Mouse (Mus musculus) heart, adult 2 months (tissue): Measurements from ENCODE around the gene Limd1. TPM values are rescaled to one million over a fixed set of nuclear protein-coding genes. Genes with fewer than 3 reads are reported as not detected.

ENCODE experiments used
- DNase-seq, 2 experiments: peaks; one replicate each; pipeline ENCODE4 v3.0.0; 2021
- H3K27ac ChIP-seq: fragments of 200-600 bp; 2 replicates; pipeline ENCODE4 v1.8.1; 2022
- H3K27me3 ChIP-seq: fragments of 200-500 bp; 2 replicates; pipeline ENCODE4 v1.6.1; 2012; ENCODE audit warnings: mild to moderate bottlenecking, low read length, inconsistent platforms, mixed read lengths; ENCODE audit not compliant: control insufficient read depth, insufficient read depth
- H3K36me3 ChIP-seq: fragments of 200-500 bp; 2 replicates; pipeline ENCODE4 v1.6.1; 2012; ENCODE audit warnings: low read length, inconsistent platforms; ENCODE audit not compliant: control insufficient read depth, insufficient read depth
- H3K4me1 ChIP-seq: fragments of 200-500 bp; 2 replicates; pipeline ENCODE4 v1.6.1; 2011; ENCODE audit warnings: low read length; ENCODE audit not compliant: control insufficient read depth, insufficient read depth
- H3K4me3 ChIP-seq: fragments of 200-600 bp; 2 replicates; pipeline ENCODE4 v1.8.1; 2022
- H3K79me2 ChIP-seq: fragments of 200-500 bp; replicated peaks from 2 replicates; pipeline ENCODE4 v1.6.1; 2012; ENCODE audit warnings: mild to moderate bottlenecking, inconsistent platforms, low read length, moderate library complexity, mixed read lengths; ENCODE audit not compliant: control insufficient read depth, insufficient read depth
- H3K9ac ChIP-seq: fragments of 200-500 bp; 2 replicates; pipeline ENCODE4 v1.6.1; 2012; ENCODE audit warnings: low read depth, mild to moderate bottlenecking, control low read depth, inconsistent platforms, low read length, mixed read lengths
- CTCF ChIP-seq: fragments of 200-600 bp; IDR thresholded peaks from 2 replicates; pipeline ENCODE4 v1.8.1; 2022; ENCODE audit warnings: antibody characterized with exemption, mild to moderate bottlenecking, moderate library complexity
- EP300 ChIP-seq: fragments of 200-500 bp; IDR thresholded peaks from 2 replicates; pipeline ENCODE4 v1.6.1; 2011; ENCODE audit warnings: low read depth, low read length, control low read depth; ENCODE audit not compliant: insufficient read depth
- POLR2A ChIP-seq: fragments of 200-500 bp; IDR thresholded peaks from 2 replicates; pipeline ENCODE4 v1.6.1; 2011; ENCODE audit warnings: mild to moderate bottlenecking, low read depth, low read length, control low read depth; ENCODE audit not compliant: insufficient read depth
- WGBS: fragments of 180-500 bp; shearing (Covaris S2); methylation state at CpG from one replicate; pipeline ENCODE4 v1.1.7; 2018; 5-methylcytosine and 5-hydroxymethylcytosine counted together
- intact Hi-C: fragments of 180-260 bp; cut with DNase I; formaldehyde crosslinking; loops from one replicate; pipeline ENCODE4 v1.15.1; 2025
- polyA plus RNA-seq: library from polyadenylated mRNA; depleted of rRNA; stranded (reverse); fragments of >200 nt; gene quantifications from 2 replicates; pipeline ENCODE4 v1.2.3, GENCODE M21; 2012
- total RNA-seq, 2 experiments: library from RNA; stranded (reverse); gene quantifications; 2 replicates each; pipeline ENCODE4 v1.2.3; 2021

The Limd1 gene
- total and polyA plus RNA-seq, 3 experiments = 33.7 to 48.9 (median 34.6) TPM

- Histone ChIP-seq H3K27me3 (no peaks in the 10 kb centered on the region), H3K9ac (no peak overlapping the region; the same call in 1 of the 2 replicates), H3K4me3 (no peak overlapping the region), H3K36me3 (peaks cover 7% of the 10 kb centered on the region), H3K4me1 (peaks cover 11% of the 10 kb centered on the region), H3K79me2 (no peaks in the 10 kb centered on the region), H3K27ac (peak overlapping the region; percentile 79)
- DNase-seq = peak; percentile 55 to 68
- TF ChIP-seq EP300 = no peak
- 0 out of 2 replicates have a peak, but pooled peaks have one; percentile 31 for TF ChIP-seq POLR2A
- intact Hi-C loops = no loop called here
- 55% methylated on average over 4 of the region's 4 CpGs for whole genome bisulfite sequencing
Measured at GRCm38 (mm10) chr9:123467141-123467620, 11.3 kb upstream of the Limd1 start.

DNA sequence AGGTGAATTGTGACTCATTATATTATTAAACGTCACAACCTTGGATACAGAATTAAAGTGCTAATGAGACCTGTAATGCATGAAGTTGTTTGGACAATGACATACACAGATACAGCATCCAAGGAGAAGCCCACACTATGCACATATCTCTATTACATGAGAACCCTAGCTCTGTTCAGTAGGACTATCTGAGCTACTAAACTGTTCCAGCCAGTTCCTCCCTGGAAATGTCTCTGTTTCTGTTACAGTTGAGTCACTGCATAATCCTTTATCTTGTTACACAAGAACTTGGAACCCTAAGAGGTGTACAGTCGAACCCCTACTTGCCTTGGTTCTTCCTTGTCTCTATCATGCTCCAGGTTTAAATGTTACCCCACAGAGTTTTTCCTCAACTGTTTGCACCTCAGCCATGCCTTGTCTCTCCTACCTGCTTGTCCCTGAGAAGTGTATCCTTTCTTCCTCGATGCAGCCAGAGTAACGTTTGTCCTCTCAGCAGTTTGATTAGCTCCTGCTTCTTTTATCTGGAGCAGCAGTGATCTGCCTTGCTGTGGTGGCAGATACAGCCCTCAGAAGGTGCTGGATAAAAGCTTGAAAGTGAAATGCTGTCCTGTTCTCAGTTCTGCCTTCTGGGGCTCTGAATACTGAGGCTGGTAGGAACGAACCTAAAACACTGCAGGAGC, 10.0 kb upstream of the Limd1 start:
- Histone ChIP-seq H3K36me3 (peaks cover 7% of the 10 kb centered on the region), H3K27ac (peak overlapping the region; percentile 12), H3K9ac (no peak overlapping the region), H3K4me1 (peaks cover 14% of the 10 kb centered on the region), H3K4me3 (no peak overlapping the region), H3K79me2 (no peaks in the 10 kb centered on the region), H3K27me3 (no peaks in the 10 kb centered on the region)
- no peak for TF ChIP-seq POLR2A
- no peak for TF ChIP-seq EP300
- no peak for TF ChIP-seq CTCF
- intact Hi-C loops = no loop called here
- no peak for DNase-seq
- 42% methylated on average over 5 of the region's 5 CpGs for WGBS

DNA sequence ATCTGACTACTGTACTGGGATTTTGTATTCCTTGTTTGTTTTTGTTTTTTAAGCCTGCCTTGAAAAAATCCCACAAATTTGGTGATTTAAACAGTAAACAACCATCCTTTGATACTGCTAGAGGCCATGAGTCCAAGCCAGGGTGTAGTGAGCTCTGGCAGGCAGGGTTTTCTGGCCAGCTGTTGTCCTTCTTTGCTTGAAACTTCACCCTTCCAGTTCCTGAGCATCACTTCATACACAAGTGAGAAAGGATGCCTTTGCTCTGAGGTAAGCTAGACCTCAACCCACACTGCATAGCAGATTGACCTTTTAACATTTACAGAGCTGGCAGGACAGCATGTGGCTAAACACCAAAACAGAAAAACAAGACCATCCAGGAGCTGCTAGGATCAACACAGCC, 9.4 kb upstream of the Limd1 start:
- H3K27me3 ChIP-seq = no peaks in the 10 kb centered on the region
- H3K4me3 ChIP-seq = no peak overlapping the region
- no peaks in the 10 kb centered on the region for H3K79me2 ChIP-seq
- H3K4me1 ChIP-seq = peaks cover 14% of the 10 kb centered on the region
- peak overlapping the region; percentile 12; the same call in 1 of the 2 replicates for H3K27ac ChIP-seq
- intact Hi-C loops = no loop called here
- TF ChIP-seq POLR2A = no peak
- no peak for TF ChIP-seq EP300
- no peak for TF ChIP-seq CTCF
- DNase-seq = no peak
- H3K9ac ChIP-seq = no peak overlapping the region; the same call in 1 of the 2 replicates
- H3K36me3 ChIP-seq = peaks cover 7% of the 10 kb centered on the region

DNA sequence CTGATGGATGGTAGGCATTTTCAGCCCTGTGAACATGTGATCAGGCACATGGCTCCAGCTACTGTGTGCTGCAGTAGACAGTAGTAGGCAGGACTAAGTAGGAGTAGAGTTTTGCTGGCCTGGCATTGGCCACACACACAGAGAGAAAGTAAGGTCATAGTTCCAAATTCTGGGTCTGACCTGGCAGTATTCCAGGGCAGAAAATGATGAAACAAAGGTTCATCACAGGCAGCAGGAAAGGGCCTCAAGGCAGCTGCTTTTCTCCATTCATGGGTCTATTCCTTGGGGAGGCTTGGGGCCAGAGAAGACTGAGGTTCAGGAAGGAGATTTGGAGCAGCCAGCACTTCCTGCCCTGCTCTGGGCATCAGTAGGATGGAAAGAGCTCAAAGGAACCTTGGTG, 5.1 kb upstream of the Limd1 start:
- Histone ChIP-seq H3K79me2 (no peaks in the 10 kb centered on the region), H3K27me3 (no peaks in the 10 kb centered on the region), H3K27ac (no peak overlapping the region), H3K9ac (peak overlapping the region; percentile 17; the same call in 1 of the 2 replicates), H3K4me1 (peaks cover 15% of the 10 kb centered on the region), H3K36me3 (peaks cover 3% of the 10 kb centered on the region), H3K4me3 (no peak overlapping the region)
- no peak for DNase-seq
- intact Hi-C loops = no loop called here
- TF ChIP-seq EP300 = no peak

- Histone ChIP-seq H3K4me3 (no peak overlapping the region), H3K36me3 (no peaks in the 10 kb centered on the region; the same call in 1 of the 2 replicates), H3K79me2 (peaks cover 2% of the 10 kb centered on the region; the same call in 1 of the 2 replicates), H3K27ac (peak overlapping the region; percentile 36), H3K9ac (no peak overlapping the region), H3K27me3 (no peaks in the 10 kb centered on the region), H3K4me1 (peaks cover 14% of the 10 kb centered on the region)
- no peak for DNase-seq
- WGBS = 2% methylated on average over 1 of the region's 1 CpGs
- intact Hi-C loops = no loop called here
- TF ChIP-seq EP300 (no peak), CTCF (no peak), POLR2A (no peak)
Measured at GRCm38 (mm10) chr9:123475569-123475968, 2.9 kb upstream of the Limd1 start.

GRCm38 (mm10) chr9:123478031-123478585, 398 bp upstream of the Limd1 start:
- DNase-seq = peak; percentile 49 to 79
- H3K27me3 ChIP-seq = no peaks in the 10 kb centered on the region
- WGBS = under 1% methylated on average over 17 of the region's 29 CpGs
- H3K36me3 ChIP-seq = peaks cover 19% of the 10 kb centered on the region
- TF ChIP-seq EP300 (no peak), CTCF (peak; percentile 65)
- peak overlapping the region; percentile 71 for H3K27ac ChIP-seq
- H3K4me1 ChIP-seq = peaks cover 22% of the 10 kb centered on the region
- H3K4me3 ChIP-seq = peak overlapping the region; percentile 53
- peak overlapping the region; percentile 61 for H3K9ac ChIP-seq
- H3K79me2 ChIP-seq = peaks cover 2% of the 10 kb centered on the region
- intact Hi-C loops = loop anchor here (2.0 kb wide), 3 partner anchors 27 to 45 kb away; no protein-coding TSS in a partner anchor
